Mouse (Mus musculus) C2C12 (cell line): ENCODE data around the gene Txlna.

Experiments used
- CEBPB ChIP-seq: IDR thresholded peaks from one replicate; pipeline ENCODE4 v1.6.1; 2011; ENCODE audit warnings: low read depth, mild to moderate bottlenecking, control low read depth, moderate library complexity
- CTCF ChIP-seq: IDR thresholded peaks from one replicate; pipeline ENCODE4 v1.5.1; 2011; ENCODE audit not compliant: control insufficient read depth, insufficient read depth, insufficient read length
- MYOD1 ChIP-seq: IDR thresholded peaks from one replicate; pipeline ENCODE4 v1.6.1; 2011; ENCODE audit warnings: low read depth; ENCODE audit not compliant: control insufficient read depth, insufficient read length
- MYOG ChIP-seq: IDR thresholded peaks from one replicate; pipeline ENCODE4 v1.6.1; 2011; ENCODE audit not compliant: control insufficient read depth, insufficient read length; ENCODE audit errors: extremely low read depth
- USF1 ChIP-seq: IDR thresholded peaks from one replicate; pipeline ENCODE4 v1.6.1; 2011; ENCODE audit warnings: low read depth, mild to moderate bottlenecking, control low read depth, moderate library complexity

GRCm38 (mm10) chr4:129578466-129578865, 62.4 kb downstream of the Txlna start, which contains the start of gene Fam167b:
- TF ChIP-seq CTCF (no peak), MYOG (no peak), CEBPB (no peak), MYOD1 (no peak), USF1 (no peak)
